ENCODE assay signal across 13 mouse cellular contexts in the genomic region with DNA sequence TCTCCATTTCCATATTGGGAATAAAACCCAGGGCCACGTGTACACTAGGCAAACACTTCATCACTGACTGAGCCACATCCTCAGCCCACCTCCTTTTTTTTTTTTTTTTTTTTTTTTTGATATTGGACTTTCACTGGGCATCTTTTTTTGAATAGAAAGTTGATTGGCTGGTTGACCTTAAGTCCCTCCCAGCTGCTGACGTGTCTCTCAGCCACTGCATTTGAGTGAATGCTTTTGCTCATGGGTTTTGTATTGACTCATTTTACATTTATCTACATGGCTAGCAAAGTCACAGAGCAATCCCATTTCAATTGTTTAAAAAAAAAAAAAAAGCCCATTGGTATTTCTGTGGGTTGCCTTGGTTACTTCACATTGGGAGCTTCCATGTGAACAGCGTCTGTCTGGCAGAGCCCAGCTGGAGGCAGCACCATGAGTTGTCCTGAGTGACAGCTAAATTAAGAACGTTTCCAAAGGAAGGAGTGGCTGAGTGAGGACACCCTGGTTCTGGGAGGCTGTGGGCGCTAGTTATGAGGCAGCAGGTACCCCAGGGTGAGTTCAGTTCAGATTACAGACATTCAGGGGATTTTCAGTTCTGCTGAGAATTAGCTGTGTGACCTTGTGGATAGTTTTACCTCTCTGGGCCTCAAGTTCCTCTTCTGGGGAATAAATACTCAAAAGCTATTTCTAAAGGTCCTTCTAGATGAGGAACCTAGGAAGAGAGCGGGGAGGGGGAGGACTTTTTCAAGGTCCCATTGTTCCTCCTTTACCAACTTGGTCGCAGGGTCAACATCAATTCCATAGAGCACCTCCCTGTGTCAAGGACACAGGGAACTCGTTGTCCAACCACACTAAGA. TPM values are rescaled to one million over a fixed set of nuclear protein-coding genes. Genes with fewer than 3 reads are reported as not detected.
DNase-seq lines count a peak whose midpoint lies in the region; ATAC-seq lines count a peak whose summit lies in the region.
"Had no signal": no experiment of that assay in that cellular context is flagged by ENCODE, and none has a peak within 500 bp of the region (broad histone marks: within the 10 kb centered on the region; RNA-seq: fewer than 3 reads in every experiment).

No protein-coding gene starts in this region.

- H3K4me3 ChIP-seq in forebrain, embryonic 13.5 days: no peak overlapping the region
- no peak overlapping the region for H3K4me3 ChIP-seq in forebrain, embryonic 11.5 days (ENCODE audit: low read depth, low read length)
- no peak overlapping the region for H3K4me3 ChIP-seq in forebrain, embryonic 16.5 days (replicated peaks; ENCODE audit: low read length)
- H3K4me3 ChIP-seq in heart, embryonic 12.5 days: no peak overlapping the region
- H3K4me3 ChIP-seq: myocyte had no signal

- H3K4me1 ChIP-seq in forebrain, embryonic 13.5 days: no peaks in the 10 kb centered on the region
- H3K4me1 ChIP-seq in forebrain, embryonic 11.5 days (replicated peaks; ENCODE audit: control insufficient read depth, insufficient read depth, low read length): no peaks in the 10 kb centered on the region
- no peaks in the 10 kb centered on the region for H3K4me1 ChIP-seq in forebrain, embryonic 16.5 days (replicated peaks; ENCODE audit: control insufficient read depth, insufficient read depth, low read length)
- peaks cover 3% of the 10 kb centered on the region; the same call in 1 of the 2 replicates for H3K4me1 ChIP-seq in heart, embryonic 12.5 days (replicated peaks)

- 42% methylated on average over 8 of the region's 8 CpGs for WGBS in forebrain, embryonic 13.5 days
- 55% methylated on average over 8 of the region's 8 CpGs for WGBS in forebrain, embryonic 11.5 days
- 50% methylated on average over 8 of the region's 8 CpGs for WGBS in forebrain, embryonic 16.5 days
- WGBS in heart, embryonic 12.5 days: 59% methylated on average over 8 of the region's 8 CpGs

- ATAC-seq in forebrain, embryonic 13.5 days: peak; percentile 50; the same call in 1 of the 2 replicates
- no peak for ATAC-seq in forebrain, embryonic 11.5 days (replicated peaks; ENCODE audit: low FRiP score)
- ATAC-seq in forebrain, embryonic 16.5 days: peak; percentile 67
- ATAC-seq in monocyte, adult 5-6 weeks (replicated peaks; ENCODE audit: insufficient number of reproducible peaks, low FRiP score, low TSS enrichment, poor library complexity, severe bottlenecking): peak; percentile 65
- no peak for ATAC-seq in heart, embryonic 12.5 days (ENCODE audit: insufficient number of reproducible peaks, low FRiP score)

- DNase-seq in forebrain, embryonic 11.5 days (ENCODE audit: low spot score): no peak
- peak; percentile 53 to 70 for DNase-seq in layer of hippocampus, adult 8-10 months (ENCODE audit: low spot score in 2 of 2)
- no peak for DNase-seq in lung, postnatal 14 days
- no peak for DNase-seq in cerebellum, adult 9-11 months
- DNase-seq: cerebellum, postnatal 36 days; gastrocnemius, postnatal 14 days had no signal

- H3K27ac ChIP-seq in forebrain, embryonic 13.5 days: no peak overlapping the region
- no peak overlapping the region for H3K27ac ChIP-seq in forebrain, embryonic 11.5 days (ENCODE audit: low read depth, low read length)
- H3K27ac ChIP-seq in forebrain, embryonic 16.5 days (ENCODE audit: low read length): no peak overlapping the region
- H3K27ac ChIP-seq in heart, embryonic 12.5 days (ENCODE audit: poor library complexity, severe bottlenecking): no peak overlapping the region
- H3K27ac ChIP-seq: kidney, postnatal 0 days; liver, embryonic 14.5 days had no signal

- H3K36me3 ChIP-seq in forebrain, embryonic 13.5 days (ENCODE audit: poor library complexity, severe bottlenecking): no peaks in the 10 kb centered on the region
- H3K36me3 ChIP-seq in forebrain, embryonic 11.5 days (ENCODE audit: control insufficient read depth, insufficient read depth, low read length): no peaks in the 10 kb centered on the region
- no peaks in the 10 kb centered on the region for H3K36me3 ChIP-seq in forebrain, embryonic 16.5 days (ENCODE audit: control insufficient read depth, insufficient read depth)
- H3K36me3 ChIP-seq in heart, embryonic 12.5 days: no peaks in the 10 kb centered on the region

- H3K9ac ChIP-seq in forebrain, embryonic 13.5 days: no peak overlapping the region
- H3K9ac ChIP-seq in forebrain, embryonic 11.5 days (ENCODE audit: low read length): no peak overlapping the region
- H3K9ac ChIP-seq in forebrain, embryonic 16.5 days (replicated peaks; ENCODE audit: low read depth, low read length): no peak overlapping the region
- H3K9ac ChIP-seq in heart, embryonic 12.5 days: no peak overlapping the region
- H3K9ac ChIP-seq: liver, embryonic 14.5 days had no signal

- H3K4me2 ChIP-seq in forebrain, embryonic 13.5 days: no peak overlapping the region
- H3K4me2 ChIP-seq in forebrain, embryonic 11.5 days (ENCODE audit: low read depth, low read length, severe bottlenecking): no peak overlapping the region
- no peak overlapping the region for H3K4me2 ChIP-seq in forebrain, embryonic 16.5 days (ENCODE audit: low read length)
- H3K4me2 ChIP-seq in heart, embryonic 12.5 days: no peak overlapping the region

- H3K9me3 ChIP-seq in forebrain, embryonic 13.5 days (replicated peaks): no peaks in the 10 kb centered on the region
- H3K9me3 ChIP-seq in forebrain, embryonic 11.5 days (ENCODE audit: control insufficient read depth, low read length): no peaks in the 10 kb centered on the region
- H3K9me3 ChIP-seq in forebrain, embryonic 16.5 days (ENCODE audit: control insufficient read depth, low read length): no peaks in the 10 kb centered on the region
- no peaks in the 10 kb centered on the region for H3K9me3 ChIP-seq in heart, embryonic 12.5 days (replicated peaks)

- H3K27me3 ChIP-seq in forebrain, embryonic 13.5 days: no peaks in the 10 kb centered on the region
- H3K27me3 ChIP-seq in forebrain, embryonic 11.5 days (ENCODE audit: control insufficient read depth, insufficient read depth, low read length): no peaks in the 10 kb centered on the region
- no peaks in the 10 kb centered on the region for H3K27me3 ChIP-seq in forebrain, embryonic 16.5 days (replicated peaks; ENCODE audit: control insufficient read depth, insufficient read depth, low read length)
- H3K27me3 ChIP-seq in heart, embryonic 12.5 days (replicated peaks): no peaks in the 10 kb centered on the region

RNA-seq across cellular contexts. Expression of a gene that starts 31.4 kb away (rescaled TPM):
- 8.9 and 9.3 TPM in 2 replicates for polyA plus RNA-seq in forebrain, embryonic 13.5 days (2015; fragmentation: Nextera tagmentation; extraction: Ambion mirVana)
- 16.5 and 17.0 TPM in 2 replicates for polyA plus RNA-seq in forebrain, embryonic 11.5 days (2014; fragmentation: Nextera tagmentation; extraction: Ambion mirVana)
- 14.0 and 15.9 TPM in 2 replicates for polyA plus RNA-seq in forebrain, embryonic 16.5 days (2015; fragmentation: Nextera tagmentation; extraction: Ambion mirVana)
- total RNA-seq in layer of hippocampus, adult 8-10 months (2022): 10 to 100 TPM; 23.1 to 25.5 (median 23.9) TPM
- total RNA-seq in monocyte, adult 5-6 weeks (2017): 37.6 to 46.2 TPM (median 42.1 TPM) in 3 replicates
- polyA plus RNA-seq in heart, embryonic 12.5 days (2016; fragmentation: Nextera tagmentation; extraction: Ambion mirVana): 18.8 and 18.9 TPM in 2 replicates

Comparison
In these comparisons a context has a peak if more than half of its experiments do, and no peak if none do; other contexts are left out.
1. ATAC-seq: peak in forebrain, embryonic 13.5 days (single experiment), forebrain, embryonic 16.5 days (single experiment) and monocyte, adult 5-6 weeks (single experiment); none in forebrain, embryonic 11.5 days (single experiment) and heart, embryonic 12.5 days (single experiment).
2. DNase-seq: peak in layer of hippocampus, adult 8-10 months (2 of 2); none in forebrain, embryonic 11.5 days (single experiment), lung, postnatal 14 days (single experiment) and cerebellum, adult 9-11 months (single experiment).